Mouse (Mus musculus) hindbrain, embryonic 15.5 days (tissue): ENCODE results near the gene Gnb1. TPM values are rescaled to one million over a fixed set of nuclear protein-coding genes. Genes with fewer than 3 reads are reported as not detected.
"Not testable (repeated sequence)": the region's sequence is repeated elsewhere in the genome, so short reads cannot be mapped to it uniquely, and the experiment has no call there.

Experiments
- ATAC-seq: fragments of 200-750 bp; cut with Nextera tagmentation; 2 replicates; pipeline ENCODE4 v1.8.0; 2017; ENCODE audit warnings: low read depth, moderate number of reproducible peaks, moderate TSS enrichment; ENCODE audit not compliant: low FRiP score
- H3K27ac ChIP-seq: fragments of 300-500 bp; sonication (generic); replicated peaks from 2 replicates; pipeline ENCODE4 v1.5.1; 2015; ENCODE audit warnings: mild to moderate bottlenecking, inconsistent platforms
- H3K27me3 ChIP-seq: fragments of 300-500 bp; sonication (generic); 2 replicates; pipeline ENCODE4 v1.6.1; 2015; ENCODE audit warnings: control low read depth, inconsistent platforms
- H3K36me3 ChIP-seq: fragments of 300-500 bp; sonication (generic); 2 replicates; pipeline ENCODE4 v1.6.1; 2015; ENCODE audit warnings: control low read depth, inconsistent platforms
- H3K4me1 ChIP-seq: fragments of 300-500 bp; sonication (generic); replicated peaks from 2 replicates; pipeline ENCODE4 v1.6.1; 2015; ENCODE audit warnings: control low read depth, inconsistent platforms
- H3K4me2 ChIP-seq: fragments of 300-500 bp; sonication (generic); 2 replicates; pipeline ENCODE4 v1.6.1; 2015; ENCODE audit warnings: moderate library complexity, mild to moderate bottlenecking, inconsistent platforms
- H3K4me3 ChIP-seq: fragments of 300-500 bp; sonication (generic); 2 replicates; pipeline ENCODE4 v1.5.1; 2015; ENCODE audit warnings: mild to moderate bottlenecking, inconsistent platforms
- H3K9ac ChIP-seq: fragments of 300-500 bp; sonication (generic); 2 replicates; pipeline ENCODE4 v1.6.1; 2015; ENCODE audit warnings: inconsistent platforms
- H3K9me3 ChIP-seq: fragments of 300-500 bp; sonication (generic); 2 replicates; pipeline ENCODE4 v1.6.1; 2016; ENCODE audit warnings: control low read depth, inconsistent platforms
- WGBS: fragments of 180-500 bp; shearing (Covaris S2); methylation state at CpG from one replicate; pipeline ENCODE4 v1.1.7; 2015; 5-methylcytosine and 5-hydroxymethylcytosine counted together
- polyA plus RNA-seq: library from polyadenylated mRNA; unstranded; fragments of >200 nt; fragmentation: Nextera tagmentation; extraction: Ambion mirVana; gene quantifications from 2 replicates; pipeline ENCODE4 v1.2.1, GENCODE M21; 2015

The Gnb1 gene
- polyA plus RNA-seq, 1 experiment from 2014 or later = 1,102 TPM

- no peak overlapping the region for H3K9ac ChIP-seq
- no peak overlapping the region for H3K4me3 ChIP-seq
- no peak for ATAC-seq
- no peak overlapping the region for H3K27ac ChIP-seq
- no peak overlapping the region for H3K4me2 ChIP-seq
- H3K4me1 ChIP-seq = peaks cover 29% of the 10 kb centered on the region
- peaks cover 43% of the 10 kb centered on the region for H3K36me3 ChIP-seq
- H3K9me3 ChIP-seq = no peaks in the 10 kb centered on the region
- H3K27me3 ChIP-seq = no peaks in the 10 kb centered on the region
- WGBS = 60% methylated on average over 2 of the region's 2 CpGs
Observed at GRCm38 (mm10) chr4:155560932-155561331, 69.8 kb downstream of the Gnb1 start.

GRCm38 (mm10) chr4:155561661-155562442 lies 70.7 kb downstream of the Gnb1 start, which contains the start of gene Nadk:
Gene Nadk (plus strand): TSS chr4:155562378.
- WGBS = 78% methylated on average over 7 of the region's 7 CpGs
- Histone ChIP-seq H3K27me3 (no peaks in the 10 kb centered on the region), H3K4me2 (peak within 1 kb of the TSS; percentile 88), H3K36me3 (peaks cover 34% of the 10 kb centered on the region), H3K9ac (0 out of 2 replicates have a peak within 1 kb of the TSS, but pooled peaks have one; percentile 14), H3K4me1 (peaks cover 36% of the 10 kb centered on the region), H3K27ac (peak within 1 kb of the TSS; percentile 92), H3K4me3 (peak within 1 kb of the TSS; percentile 85), H3K9me3 (no peaks in the 10 kb centered on the region)
- no peak for ATAC-seq

- Histone ChIP-seq H3K9me3 (no peaks in the 10 kb centered on the region), H3K4me3 (peak overlapping the region; percentile 85), H3K9ac (0 out of 2 replicates have a peak overlapping the region, but pooled peaks have one; percentile 14), H3K4me1 (peaks cover 36% of the 10 kb centered on the region), H3K36me3 (peaks cover 28% of the 10 kb centered on the region), H3K4me2 (peak overlapping the region; percentile 88), H3K27ac (peak overlapping the region; percentile 92), H3K27me3 (no peaks in the 10 kb centered on the region)
- 4% methylated on average over 19 of the region's 19 CpGs for WGBS
- no peak for ATAC-seq
Observed at GRCm38 (mm10) chr4:155562725-155563399, 71.7 kb downstream of the Gnb1 start.

GRCm38 (mm10) chr4:155563400-155564231 lies 72.5 kb downstream of the Gnb1 start:
- Histone ChIP-seq H3K9me3 (no peaks in the 10 kb centered on the region), H3K4me1 (peaks cover 36% of the 10 kb centered on the region), H3K4me2 (peak overlapping the region; percentile 88), H3K36me3 (peaks cover 25% of the 10 kb centered on the region), H3K27ac (peak overlapping the region; percentile 92), H3K27me3 (no peaks in the 10 kb centered on the region), H3K9ac (peak overlapping the region; percentile 81), H3K4me3 (peak overlapping the region; percentile 85)
- under 1% methylated on average over 68 of the region's 69 CpGs for WGBS
- peak; percentile 97 for ATAC-seq

- no peak for ATAC-seq
- no peaks in the 10 kb centered on the region for H3K9me3 ChIP-seq
- H3K27ac ChIP-seq = peak overlapping the region; percentile 92
- peaks cover 36% of the 10 kb centered on the region for H3K4me1 ChIP-seq
- WGBS = 16% methylated on average over 20 of the region's 20 CpGs
- H3K27me3 ChIP-seq = no peaks in the 10 kb centered on the region
- H3K36me3 ChIP-seq = peaks cover 17% of the 10 kb centered on the region
- H3K9ac ChIP-seq = peak overlapping the region; percentile 81
- H3K4me3 ChIP-seq = peak overlapping the region; percentile 85
- H3K4me2 ChIP-seq = peak overlapping the region; percentile 88
Observed at GRCm38 (mm10) chr4:155564315-155565069, 73.3 kb downstream of the Gnb1 start.

- ATAC-seq = no peak
- H3K27ac ChIP-seq = no peak overlapping the region
- H3K4me1 ChIP-seq = peaks cover 34% of the 10 kb centered on the region
- H3K27me3 ChIP-seq = no peaks in the 10 kb centered on the region
- no peak overlapping the region for H3K4me2 ChIP-seq
- no peak overlapping the region for H3K4me3 ChIP-seq
- WGBS = 80% methylated on average over 8 of the region's 8 CpGs
- no peak overlapping the region for H3K9ac ChIP-seq
- no peaks in the 10 kb centered on the region for H3K36me3 ChIP-seq
- no peaks in the 10 kb centered on the region for H3K9me3 ChIP-seq
Observed at GRCm38 (mm10) chr4:155566555-155566954, 75.4 kb downstream of the Gnb1 start.

GRCm38 (mm10) chr4:155568170-155568569 lies 77.0 kb downstream of the Gnb1 start:
- no peaks in the 10 kb centered on the region for H3K9me3 ChIP-seq
- H3K4me3 ChIP-seq = no peak overlapping the region
- no peaks in the 10 kb centered on the region for H3K36me3 ChIP-seq
- H3K27me3 ChIP-seq = no peaks in the 10 kb centered on the region
- no peak overlapping the region for H3K4me2 ChIP-seq
- WGBS = 40% methylated on average over 2 of the region's 2 CpGs
- no peak for ATAC-seq
- H3K9ac ChIP-seq = no peak overlapping the region
- H3K27ac ChIP-seq = no peak overlapping the region
- peaks cover 24% of the 10 kb centered on the region for H3K4me1 ChIP-seq

- Histone ChIP-seq H3K27me3 (no peaks in the 10 kb centered on the region), H3K36me3 (no peaks in the 10 kb centered on the region), H3K4me3 (no peak overlapping the region), H3K27ac (no peak overlapping the region), H3K4me2 (no peak overlapping the region), H3K9ac (no peak overlapping the region), H3K4me1 (peaks cover 24% of the 10 kb centered on the region), H3K9me3 (no peaks in the 10 kb centered on the region)
- no peak for ATAC-seq
- WGBS = 92% methylated on average over 7 of the region's 7 CpGs
Observed at GRCm38 (mm10) chr4:155568632-155569370, 77.6 kb downstream of the Gnb1 start.

- Histone ChIP-seq H3K27ac (no peak overlapping the region), H3K4me2 (no peak overlapping the region), H3K36me3 (no peaks in the 10 kb centered on the region), H3K4me3 (no peak overlapping the region), H3K27me3 (no peaks in the 10 kb centered on the region), H3K9me3 (no peaks in the 10 kb centered on the region), H3K4me1 (peaks cover 18% of the 10 kb centered on the region), H3K9ac (no peak overlapping the region)
- WGBS = 96% methylated on average over 6 of the region's 6 CpGs
- no peak for ATAC-seq
Observed at GRCm38 (mm10) chr4:155569818-155570217, 78.7 kb downstream of the Gnb1 start.

- not testable (repeated sequence) for ATAC-seq, H3K27me3 ChIP-seq, H3K36me3 ChIP-seq, H3K9ac ChIP-seq, H3K9me3 ChIP-seq, H3K27ac ChIP-seq, H3K4me2 ChIP-seq, H3K4me3 ChIP-seq
- H3K4me1 ChIP-seq = peaks cover 13% of the 10 kb centered on the region
- WGBS = 92% methylated on average over 11 of the region's 11 CpGs
Observed at GRCm38 (mm10) chr4:155570315-155570714, 79.2 kb downstream of the Gnb1 start.

GRCm38 (mm10) chr4:155571442-155571841 lies 80.3 kb downstream of the Gnb1 start:
- Histone ChIP-seq H3K4me3 (no peak overlapping the region), H3K4me2 (no peak overlapping the region), H3K27ac (no peak overlapping the region), H3K9ac (no peak overlapping the region), H3K9me3 (no peaks in the 10 kb centered on the region), H3K4me1 (peaks cover 3% of the 10 kb centered on the region), H3K36me3 (no peaks in the 10 kb centered on the region), H3K27me3 (no peaks in the 10 kb centered on the region)
- WGBS = 86% methylated on average over 2 of the region's 2 CpGs
- ATAC-seq = no peak
